Mouse (Mus musculus): ENCODE measurements around the gene Pcmtd2. TPM values are rescaled to one million over a fixed set of nuclear protein-coding genes. Genes with fewer than 3 reads are reported as not detected.
A peak's percentile ranks its signal among the peaks of the same experiment; 100 is the strongest.

Pcmtd2 gene
- polyA plus RNA-seq, 1 experiment: 22.4 TPM

DNA sequence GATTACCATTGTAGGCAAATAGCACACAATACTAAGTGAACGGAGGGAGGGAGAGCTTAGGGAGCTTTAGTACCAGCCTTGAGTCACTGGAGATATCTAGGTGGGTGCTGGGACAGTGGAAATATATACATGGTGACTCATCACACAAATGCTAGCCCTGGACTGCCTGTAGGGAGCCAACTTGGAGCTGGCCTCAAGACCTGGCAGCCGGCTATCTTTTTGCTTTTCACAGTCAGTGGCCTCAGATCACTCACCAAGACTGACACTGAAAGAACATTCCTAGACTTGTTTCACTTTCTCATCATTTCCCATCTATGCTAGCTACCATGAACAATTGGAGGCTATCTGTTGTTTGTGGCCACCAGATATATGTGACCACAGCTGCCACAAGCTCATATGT is 4.9 kb upstream of the Pcmtd2 start:
- Histone ChIP-seq H3K36me3 (ENCODE audit: control insufficient read depth, insufficient read depth, low read length, poor library complexity, severe bottlenecking) (no peaks in the 10 kb centered on the region), H3K27me3 (ENCODE audit: control insufficient read depth, insufficient read depth, low read length, poor library complexity, severe bottlenecking) (no peaks in the 10 kb centered on the region; the same call in 1 of the 2 replicates), H3K4me1 (ENCODE audit: control insufficient read depth, insufficient read depth, low read length) (no peaks in the 10 kb centered on the region), H3K9me3 (replicated peaks; ENCODE audit: control insufficient read depth, insufficient read depth, low read length, poor library complexity, severe bottlenecking) (no peaks in the 10 kb centered on the region), H3K9ac (ENCODE audit: low read depth, poor library complexity, severe bottlenecking) (no peak overlapping the region), H3K4me3 (ENCODE audit: low read depth, low read length) (no peak overlapping the region), H3K27ac (ENCODE audit: insufficient read depth, low read length) (no peak overlapping the region)
- TF ChIP-seq EP300 (IDR thresholded peaks at IDR 0.05; ENCODE audit: insufficient read depth, low read depth, low read length) (no peak), POLR2A (IDR thresholded peaks at IDR 0.05; ENCODE audit: insufficient read depth, low read length) (no peak), CTCF (IDR thresholded peaks at IDR 0.05; ENCODE audit: low read depth, low read length) (no peak)

DNA sequence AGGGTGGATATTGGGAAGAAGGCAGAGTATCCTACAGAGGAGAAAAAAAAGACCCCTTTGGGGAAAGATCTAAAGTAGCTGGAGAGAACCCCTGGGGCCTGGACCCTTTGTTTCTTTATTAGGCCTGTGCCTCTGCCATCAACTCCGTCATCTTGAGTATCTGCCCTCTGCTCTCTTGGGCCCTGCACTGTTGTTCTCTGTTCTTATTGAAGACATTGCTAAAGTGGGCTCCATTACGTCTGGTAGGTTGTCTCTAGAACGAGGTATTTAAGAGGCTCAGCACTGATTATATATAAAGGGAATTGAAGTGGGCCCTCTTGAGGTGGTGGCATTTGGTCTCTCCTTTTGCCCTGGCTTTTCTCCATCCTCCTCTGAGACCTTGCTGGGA is 633 bp downstream of the Pcmtd2 start:
- H3K4me1 ChIP-seq (ENCODE audit: control insufficient read depth, insufficient read depth, low read length): no peaks in the 10 kb centered on the region
- TF ChIP-seq POLR2A (IDR thresholded peaks at IDR 0.05; ENCODE audit: insufficient read depth, low read length) (no peak), CTCF (IDR thresholded peaks at IDR 0.05; ENCODE audit: low read depth, low read length) (no peak)
- H3K27ac ChIP-seq (ENCODE audit: insufficient read depth, low read length): no peak overlapping the region; the same call in 1 of the 2 replicates

DNA sequence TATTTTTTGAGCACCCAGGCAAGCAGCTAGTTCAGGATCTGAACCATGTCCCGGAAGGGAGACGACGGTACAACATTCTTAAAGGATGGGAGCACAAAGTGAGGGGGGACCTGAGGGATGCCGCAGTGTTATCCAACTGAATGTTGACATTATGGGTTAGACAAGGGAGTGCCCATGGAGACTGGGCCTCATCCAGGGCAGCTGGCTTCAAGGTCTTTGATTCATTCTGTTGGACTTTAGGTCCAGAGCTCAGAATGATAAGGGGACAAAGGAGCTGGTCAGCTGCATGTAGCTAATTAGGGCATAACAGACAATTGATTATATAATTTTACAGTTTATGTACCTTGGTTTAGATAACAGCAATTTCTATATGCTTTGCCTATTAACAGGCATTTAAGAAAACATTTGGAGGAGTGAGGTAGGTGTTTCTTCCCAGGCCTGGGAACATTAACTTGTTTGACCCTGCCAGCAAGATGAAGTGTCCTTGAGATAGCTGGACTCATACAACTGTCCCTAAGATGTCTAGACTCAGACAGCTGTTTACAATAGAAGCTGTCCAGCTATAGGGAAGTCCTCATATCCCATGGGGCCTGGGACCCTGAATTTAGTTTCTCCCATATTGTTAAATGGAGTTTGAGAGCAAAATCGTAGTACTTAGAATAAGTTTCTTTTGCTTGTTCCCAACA is 8.2 kb downstream of the Pcmtd2 start:
- Histone ChIP-seq H3K4me1 (ENCODE audit: control insufficient read depth, insufficient read depth, low read length) (no peaks in the 10 kb centered on the region), H3K9ac (ENCODE audit: low read depth, poor library complexity, severe bottlenecking) (no peak overlapping the region), H3K27ac (ENCODE audit: insufficient read depth, low read length) (no peak overlapping the region), H3K36me3 (ENCODE audit: control insufficient read depth, insufficient read depth, low read length, poor library complexity, severe bottlenecking) (peaks cover 2% of the 10 kb centered on the region; the same call in 1 of the 2 replicates), H3K4me3 (ENCODE audit: low read depth, low read length) (no peak overlapping the region), H3K27me3 (ENCODE audit: control insufficient read depth, insufficient read depth, low read length, poor library complexity, severe bottlenecking) (no peaks in the 10 kb centered on the region), H3K9me3 (replicated peaks; ENCODE audit: control insufficient read depth, insufficient read depth, low read length, poor library complexity, severe bottlenecking) (no peaks in the 10 kb centered on the region)
- TF ChIP-seq EP300 (IDR thresholded peaks at IDR 0.05; ENCODE audit: insufficient read depth, low read depth, low read length): no peak
- TF ChIP-seq CTCF (IDR thresholded peaks at IDR 0.05; ENCODE audit: low read depth, low read length): no peak
- no peak for TF ChIP-seq POLR2A (IDR thresholded peaks at IDR 0.05; ENCODE audit: insufficient read depth, low read length)

More for the DNA sequence above, 633 bp downstream of the Pcmtd2 start:
- Histone ChIP-seq H3K36me3 (ENCODE audit: control insufficient read depth, insufficient read depth, low read length, poor library complexity, severe bottlenecking) (no peaks in the 10 kb centered on the region), H3K27me3 (ENCODE audit: control insufficient read depth, insufficient read depth, low read length, poor library complexity, severe bottlenecking) (no peaks in the 10 kb centered on the region), H3K9me3 (replicated peaks; ENCODE audit: control insufficient read depth, insufficient read depth, low read length, poor library complexity, severe bottlenecking) (no peaks in the 10 kb centered on the region), H3K4me3 (ENCODE audit: low read depth, low read length) (peak overlapping the region; percentile 80), H3K9ac (ENCODE audit: low read depth, poor library complexity, severe bottlenecking) (peak overlapping the region; percentile 71)

DNA sequence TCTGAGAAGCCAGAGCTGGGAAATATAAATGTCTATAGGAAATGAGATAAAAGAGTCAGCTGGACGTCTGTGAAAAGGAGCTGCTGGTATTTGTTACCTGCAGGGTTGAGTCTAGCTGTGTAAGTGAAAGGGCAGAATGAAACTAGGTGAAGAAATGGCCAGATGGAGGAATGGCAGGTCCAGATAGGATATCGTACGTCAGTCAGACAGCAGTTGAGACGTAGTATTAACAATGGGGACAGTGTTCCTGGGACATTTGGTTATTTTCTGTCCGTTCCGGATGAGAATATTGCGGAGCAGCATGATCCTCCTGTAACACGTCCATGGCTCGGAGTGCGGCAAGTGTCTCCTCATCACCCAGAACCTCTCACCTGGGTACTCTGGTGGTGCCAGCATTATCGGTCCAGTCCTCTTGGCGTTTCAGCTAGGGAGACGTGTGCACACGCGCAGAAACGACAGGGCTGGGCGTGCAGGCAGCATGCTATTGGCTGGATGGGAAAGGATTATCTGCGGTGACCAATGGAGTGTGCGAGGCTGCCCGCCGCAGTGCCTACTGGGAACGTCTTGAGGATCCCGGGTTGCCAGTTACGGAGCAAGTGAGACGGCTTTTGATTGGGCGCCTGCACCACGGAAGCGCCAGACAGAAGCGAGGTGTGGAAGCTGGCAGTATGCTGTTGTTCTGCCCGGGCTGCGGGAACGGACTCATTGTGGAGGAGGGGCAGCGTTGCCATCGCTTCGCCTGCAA is 26.3 kb downstream of the Pcmtd2 start, which contains the start of gene Polr3k:
Gene Polr3k, plus strand, starts transcription at position 547 of the 745 bp plus-strand sequence.
- no peaks in the 10 kb centered on the region for H3K4me1 ChIP-seq (ENCODE audit: control insufficient read depth, insufficient read depth, low read length)
- H3K27me3 ChIP-seq (ENCODE audit: control insufficient read depth, insufficient read depth, low read length, poor library complexity, severe bottlenecking): no peaks in the 10 kb centered on the region
- peak within 1 kb of the TSS; percentile 37 for H3K9ac ChIP-seq (ENCODE audit: low read depth, poor library complexity, severe bottlenecking)
- H3K4me3 ChIP-seq (ENCODE audit: low read depth, low read length): peak within 1 kb of the TSS; percentile 87
- no peak for TF ChIP-seq CTCF (IDR thresholded peaks at IDR 0.05; ENCODE audit: low read depth, low read length)
- TF ChIP-seq POLR2A (IDR thresholded peaks at IDR 0.05; ENCODE audit: insufficient read depth, low read length): peak; percentile 67
- H3K27ac ChIP-seq (ENCODE audit: insufficient read depth, low read length): no peak within 1 kb of the TSS
- H3K9me3 ChIP-seq (replicated peaks; ENCODE audit: control insufficient read depth, insufficient read depth, low read length, poor library complexity, severe bottlenecking): no peaks in the 10 kb centered on the region
- peaks cover 8% of the 10 kb centered on the region for H3K36me3 ChIP-seq (ENCODE audit: control insufficient read depth, insufficient read depth, low read length, poor library complexity, severe bottlenecking)

DNA sequence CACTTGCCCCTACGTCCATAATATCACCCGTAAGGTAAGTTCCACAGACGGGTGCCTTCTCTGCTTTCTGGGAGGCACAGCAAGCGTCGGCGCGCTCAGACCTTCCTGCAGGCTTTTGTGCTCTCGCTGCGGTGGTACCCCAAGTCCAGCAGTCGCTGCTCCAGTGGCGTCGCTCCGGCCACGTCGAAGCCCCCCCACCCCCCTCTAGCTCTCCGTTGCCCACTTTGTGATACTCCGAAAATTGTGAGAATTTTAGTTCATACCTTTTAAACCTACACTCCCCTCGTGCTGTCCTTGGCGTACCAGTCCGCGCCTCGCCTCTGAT is 26.8 kb downstream of the Pcmtd2 start:
- Histone ChIP-seq H3K4me1 (ENCODE audit: control insufficient read depth, insufficient read depth, low read length) (no peaks in the 10 kb centered on the region), H3K36me3 (ENCODE audit: control insufficient read depth, insufficient read depth, low read length, poor library complexity, severe bottlenecking) (peaks cover 10% of the 10 kb centered on the region), H3K9ac (ENCODE audit: low read depth, poor library complexity, severe bottlenecking) (peak overlapping the region; percentile 37), H3K27me3 (ENCODE audit: control insufficient read depth, insufficient read depth, low read length, poor library complexity, severe bottlenecking) (no peaks in the 10 kb centered on the region), H3K9me3 (replicated peaks; ENCODE audit: control insufficient read depth, insufficient read depth, low read length, poor library complexity, severe bottlenecking) (no peaks in the 10 kb centered on the region), H3K27ac (ENCODE audit: insufficient read depth, low read length) (no peak overlapping the region), H3K4me3 (ENCODE audit: low read depth, low read length) (peak overlapping the region; percentile 87)
- TF ChIP-seq CTCF (IDR thresholded peaks at IDR 0.05; ENCODE audit: low read depth, low read length): no peak
- no peak for TF ChIP-seq EP300 (IDR thresholded peaks at IDR 0.05; ENCODE audit: insufficient read depth, low read depth, low read length)
- TF ChIP-seq POLR2A (IDR thresholded peaks at IDR 0.05; ENCODE audit: insufficient read depth, low read length): no peak

DNA sequence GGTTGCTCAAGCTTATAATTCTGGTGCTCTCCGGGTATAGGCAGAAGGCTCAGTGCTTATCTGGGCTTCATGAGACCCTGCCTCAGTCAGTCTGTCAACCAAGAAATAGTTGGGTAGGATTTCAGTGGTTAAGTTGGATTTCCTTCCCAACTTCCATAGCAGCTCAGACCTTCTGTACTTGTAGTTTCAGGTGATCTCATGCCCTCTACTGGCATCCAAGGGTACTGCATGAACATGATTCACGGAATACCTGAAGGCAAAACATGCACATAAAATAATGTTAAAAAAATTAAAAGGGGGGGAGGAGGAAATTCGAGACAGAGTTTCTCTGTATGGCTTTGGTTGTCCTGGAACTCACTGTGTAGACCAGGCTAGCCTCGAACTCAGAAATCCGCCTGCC is 29.3 kb downstream of the Pcmtd2 start:
- H3K9me3 ChIP-seq (replicated peaks; ENCODE audit: control insufficient read depth, insufficient read depth, low read length, poor library complexity, severe bottlenecking): no peaks in the 10 kb centered on the region

More for the DNA sequence above, 29.3 kb downstream of the Pcmtd2 start:
- peaks cover 10% of the 10 kb centered on the region for H3K36me3 ChIP-seq (ENCODE audit: control insufficient read depth, insufficient read depth, low read length, poor library complexity, severe bottlenecking)
- H3K9ac ChIP-seq (ENCODE audit: low read depth, poor library complexity, severe bottlenecking): no peak overlapping the region
- no peaks in the 10 kb centered on the region for H3K4me1 ChIP-seq (ENCODE audit: control insufficient read depth, insufficient read depth, low read length)
- H3K27ac ChIP-seq (ENCODE audit: insufficient read depth, low read length): no peak overlapping the region
- TF ChIP-seq POLR2A (IDR thresholded peaks at IDR 0.05; ENCODE audit: insufficient read depth, low read length): no peak
- no peak for TF ChIP-seq EP300 (IDR thresholded peaks at IDR 0.05; ENCODE audit: insufficient read depth, low read depth, low read length)
- TF ChIP-seq CTCF (IDR thresholded peaks at IDR 0.05; ENCODE audit: low read depth, low read length): no peak
- no peak overlapping the region for H3K4me3 ChIP-seq (ENCODE audit: low read depth, low read length)
- no peaks in the 10 kb centered on the region for H3K27me3 ChIP-seq (ENCODE audit: control insufficient read depth, insufficient read depth, low read length, poor library complexity, severe bottlenecking)

Measured in ES-Bruce4 (cell line).